Mouse (Mus musculus) testis, postnatal 14 days (tissue): Measurements from ENCODE around the gene Gpr142.

Experiments
- DNase-seq: peaks from one replicate; pipeline ENCODE4 v3.0.0; 2021; ENCODE audit warnings: low spot score

Gpr142 gene

DNA sequence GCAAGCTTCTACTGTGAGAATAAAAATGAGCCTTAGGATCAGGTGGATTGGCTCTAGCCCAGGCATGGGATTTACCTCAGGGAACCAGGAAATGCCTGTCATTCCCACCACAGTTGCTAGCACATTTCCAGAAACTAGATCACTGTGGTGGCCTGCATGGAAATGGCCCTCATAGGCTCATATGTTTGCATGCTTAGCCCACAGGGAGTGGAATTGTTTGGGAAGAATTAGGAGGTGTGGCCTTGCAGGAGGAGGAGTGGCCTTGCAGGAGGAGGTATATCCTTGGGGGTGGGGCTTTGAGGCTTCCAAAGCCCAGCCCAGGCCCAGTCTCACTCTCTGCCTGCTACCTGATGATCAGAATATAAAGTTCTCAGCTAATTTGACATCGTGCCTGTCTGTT is 3.2 kb downstream of the Gpr142 start:
- DNase-seq = no peak

DNA sequence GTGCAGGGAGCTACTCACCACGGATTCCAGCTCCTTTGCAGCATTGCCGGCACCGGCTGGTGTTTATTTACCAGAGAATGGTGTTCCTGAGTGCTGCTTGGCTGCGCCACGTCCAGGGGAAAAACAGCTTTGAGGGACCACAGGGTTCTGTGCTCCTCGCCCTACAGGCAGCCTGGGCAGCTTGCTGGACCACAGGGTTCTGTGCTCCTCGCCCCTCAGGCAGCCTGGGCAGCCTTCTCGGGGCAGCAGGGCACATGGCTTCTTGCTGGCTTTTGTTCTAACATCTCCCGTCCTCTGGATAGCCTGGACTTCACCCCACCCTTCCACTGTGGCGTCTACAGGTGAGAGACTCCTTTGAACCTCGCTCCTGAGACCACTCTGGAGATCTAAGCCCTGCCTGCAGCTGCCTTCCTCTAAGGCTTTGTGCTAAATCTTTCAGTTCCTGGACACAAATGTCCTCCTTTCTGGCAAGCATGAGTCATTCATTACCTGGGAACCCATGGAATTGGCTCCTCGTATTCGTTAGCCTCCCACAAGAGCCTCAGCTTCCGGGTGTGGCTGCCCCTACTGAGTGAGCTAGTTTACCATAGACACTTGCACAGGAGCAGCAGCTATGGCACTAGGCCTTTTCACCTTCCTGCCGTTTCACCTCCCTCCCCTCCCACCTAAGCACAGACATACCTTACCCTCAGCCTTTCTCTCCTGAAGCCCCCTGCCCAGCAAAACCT is 4.0 kb downstream of the Gpr142 start:
- DNase-seq = no peak

- DNase-seq = no peak
Measured at GRCm38 (mm10) chr11:114803990-114804389, 5.3 kb downstream of the Gpr142 start.

DNA sequence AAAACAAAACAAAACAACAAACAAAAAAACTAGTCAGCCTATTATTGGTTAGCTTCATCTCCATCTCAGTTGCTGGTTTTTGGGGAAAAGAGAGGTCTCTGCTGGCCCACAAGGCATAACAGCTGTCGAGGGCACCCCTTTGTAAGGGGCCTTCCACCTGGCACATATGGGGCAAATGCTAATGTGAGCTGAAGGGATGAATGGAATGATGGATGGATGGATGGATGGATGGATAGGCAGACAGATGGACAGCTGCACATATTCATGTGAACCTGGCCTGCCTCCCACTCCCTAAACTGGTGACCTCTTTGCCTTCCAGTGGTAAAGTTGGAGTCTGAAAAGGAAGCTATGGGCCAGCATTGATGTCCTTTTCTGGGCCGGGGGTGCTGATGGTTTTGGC is 8.3 kb downstream of the Gpr142 start:
- no peak for DNase-seq

- no peak for DNase-seq
Measured at GRCm38 (mm10) chr11:114807686-114808427, 9.1 kb downstream of the Gpr142 start.

DNA sequence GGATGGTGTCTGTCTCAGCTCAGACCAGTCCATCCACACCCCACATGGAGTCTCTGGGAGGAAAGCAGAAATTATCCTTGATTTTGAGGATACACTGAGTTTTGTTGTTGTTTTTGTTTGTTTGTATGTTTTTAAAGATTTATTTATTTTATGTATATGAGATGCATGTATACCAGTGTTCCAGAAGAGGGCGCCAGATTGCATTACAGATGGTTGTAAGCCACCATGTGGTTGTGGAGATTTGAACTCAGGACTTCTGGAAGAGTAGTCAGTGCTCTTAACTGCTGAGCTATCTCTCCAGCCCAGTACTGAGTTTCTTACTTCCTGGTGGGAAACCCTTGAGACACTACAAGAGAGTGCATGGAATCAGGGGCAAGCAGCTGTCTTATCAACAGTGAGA is 10.6 kb downstream of the Gpr142 start:
- no peak for DNase-seq

DNA sequence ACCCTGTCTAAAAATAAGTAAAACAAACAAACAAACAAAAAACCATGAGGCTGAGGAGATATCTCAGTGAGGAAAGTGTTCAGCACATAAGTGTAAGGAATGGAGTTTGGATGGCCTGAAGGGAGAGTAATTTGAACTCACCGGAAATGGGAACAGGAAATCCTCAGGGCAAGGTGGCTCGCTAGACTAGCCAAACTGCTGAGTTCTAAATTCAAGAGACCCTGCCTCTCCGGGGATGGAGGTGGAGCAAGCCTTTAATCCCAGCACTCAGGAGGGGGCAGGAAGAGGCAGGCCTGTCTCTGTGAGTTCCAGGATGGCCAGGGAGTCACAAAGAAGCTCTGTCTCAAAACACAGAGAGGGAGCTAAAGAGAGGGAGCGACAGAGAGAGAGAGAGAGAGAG is 11.6 kb downstream of the Gpr142 start:
- no peak for DNase-seq

- peak; percentile 75 for DNase-seq
Measured at GRCm38 (mm10) chr11:114812731-114813240, 14.1 kb downstream of the Gpr142 start.

GRCm38 (mm10) chr11:114814873-114815592 is 16.3 kb downstream of the Gpr142 start:
- no peak for DNase-seq

DNA sequence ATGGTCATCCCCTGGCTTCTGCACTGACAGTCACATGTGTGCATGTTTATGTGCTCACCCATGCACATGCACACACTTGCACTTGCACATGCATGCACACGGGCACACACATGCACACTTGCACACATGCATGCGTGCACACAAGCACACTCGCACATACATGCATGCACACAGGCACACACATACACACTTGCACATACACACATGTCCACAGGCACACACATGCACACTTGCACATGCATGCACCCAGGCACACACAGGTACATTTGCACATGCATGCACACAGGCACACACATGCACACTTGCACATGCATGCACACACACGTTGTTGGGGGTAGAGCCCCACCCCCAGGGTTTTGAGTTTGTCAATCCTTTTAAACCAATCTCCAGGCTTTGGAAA is 18.2 kb downstream of the Gpr142 start:
- DNase-seq = no peak

DNA sequence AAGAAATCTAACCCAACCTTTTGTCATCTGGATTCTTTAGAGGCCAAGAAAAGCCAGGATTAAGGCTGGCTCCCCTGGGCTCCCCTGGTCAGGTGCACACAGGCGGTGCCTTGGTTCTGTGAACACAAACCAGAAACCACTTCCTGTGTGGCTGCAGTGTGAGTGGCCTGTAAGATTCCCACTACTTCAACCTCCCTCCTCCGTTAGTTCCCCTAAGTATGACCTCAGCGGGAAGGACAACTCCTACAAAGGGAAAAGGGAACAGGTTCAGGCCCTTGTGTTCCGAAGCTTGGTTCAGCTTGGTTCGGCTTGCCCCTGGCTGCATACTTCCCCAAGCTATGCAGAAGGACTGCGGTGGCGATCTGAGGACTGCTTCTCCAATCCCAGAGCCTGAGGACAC is 19.5 kb downstream of the Gpr142 start:
- DNase-seq = no peak

GRCm38 (mm10) chr11:114819110-114819509 is 20.4 kb downstream of the Gpr142 start:
- DNase-seq = peak; percentile 43

- no peak for DNase-seq
Measured at GRCm38 (mm10) chr11:114820444-114820843, 21.7 kb downstream of the Gpr142 start.

- DNase-seq = no peak
Measured at GRCm38 (mm10) chr11:114821325-114821724, 22.6 kb downstream of the Gpr142 start.

- no peak for DNase-seq
Measured at GRCm38 (mm10) chr11:114822727-114823126, 24.0 kb downstream of the Gpr142 start.

GRCm38 (mm10) chr11:114823199-114823725 is 24.5 kb downstream of the Gpr142 start:
- DNase-seq = no peak

DNA sequence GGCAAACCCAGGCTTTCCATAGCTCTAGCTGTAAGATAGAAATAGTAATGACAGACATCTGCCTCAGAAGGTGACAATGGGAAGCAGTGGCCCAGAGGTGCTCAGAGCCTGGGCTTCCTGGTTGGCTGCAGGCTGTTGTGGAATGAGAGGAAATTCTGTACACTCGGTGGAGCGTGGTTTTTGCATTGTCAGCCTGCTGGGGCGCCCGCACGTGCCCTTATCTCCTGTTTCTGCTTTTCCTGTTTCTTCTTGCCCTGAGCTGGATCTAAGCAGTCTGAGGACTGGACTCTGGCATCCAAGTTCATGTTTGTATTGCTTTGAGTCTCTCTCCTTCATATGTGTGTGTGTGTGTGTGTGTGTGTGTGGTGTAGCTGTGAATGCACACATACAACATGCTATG is 28.0 kb downstream of the Gpr142 start:
- DNase-seq = no peak

- peak; percentile 30 for DNase-seq
Measured at GRCm38 (mm10) chr11:114829499-114830432, 31.0 kb downstream of the Gpr142 start.

DNA sequence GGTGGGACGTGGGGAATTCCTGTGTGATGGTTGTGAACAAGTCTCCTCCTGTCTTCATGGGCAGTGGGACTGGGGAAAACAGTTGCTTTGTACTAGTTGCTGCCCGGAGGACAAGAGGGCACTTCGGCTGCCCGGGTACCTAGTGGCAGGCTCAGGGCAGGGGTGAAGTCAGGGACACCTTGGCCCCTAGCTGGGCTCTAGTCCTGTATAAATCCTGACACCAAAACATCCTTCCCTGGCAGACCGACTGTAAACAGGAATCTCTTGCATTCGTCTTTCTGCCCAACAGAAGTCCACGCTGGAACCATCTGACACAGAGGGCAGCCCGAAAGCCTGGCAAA is 31.7 kb downstream of the Gpr142 start:
- no peak for DNase-seq

GRCm38 (mm10) chr11:114833166-114833565 is 34.4 kb downstream of the Gpr142 start:
- no peak for DNase-seq

GRCm38 (mm10) chr11:114843818-114844463 is 45.2 kb downstream of the Gpr142 start:
- no peak for DNase-seq
